Mouse (Mus musculus): ENCODE measurements at regions not wholly inside any gene's neighbourhood (a gene's known extent, or its start where the extent isn't known, plus 50 kb on each side); places are given as distances from the start of the nearest gene placed in this dataset.

- no peak for DNase-seq (ENCODE audit: low spot score)
These were observed 53.1 kb upstream of the Rai14 start for GRCm38 (mm10) chr15:10767535-10767934.

GRCm38 (mm10) chr15:10770410-10771310 is 56.2 kb upstream of the Rai14 start:
- DNase-seq (ENCODE audit: low spot score), result no peak

GRCm38 (mm10) chr15:10771311-10771690 is 56.9 kb upstream of the Rai14 start:
- no peak for DNase-seq (ENCODE audit: low spot score)

GRCm38 (mm10) chr15:10779941-10780620 is 65.7 kb upstream of the Rai14 start:
- DNase-seq (ENCODE audit: low spot score), result no peak

DNA sequence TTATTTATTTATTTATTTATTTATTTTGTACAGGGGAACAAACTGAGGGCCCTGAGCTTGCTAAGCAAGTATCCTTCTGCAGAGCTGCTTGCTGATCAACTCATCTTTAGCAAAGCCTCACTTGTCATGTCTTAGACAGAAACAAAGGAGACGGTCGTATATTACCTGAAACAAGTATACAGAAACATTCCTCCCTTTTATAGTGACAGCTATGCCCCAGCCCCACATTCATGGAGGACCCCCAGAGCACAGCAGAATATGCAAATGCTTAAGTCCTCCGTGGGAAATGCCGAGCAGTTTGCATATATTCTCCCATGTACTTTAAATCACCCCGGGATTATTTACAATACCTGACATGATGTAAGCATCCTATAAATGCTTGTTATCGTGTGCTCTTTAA is 74.9 kb upstream of the Rai14 start:
- no peak for DNase-seq (ENCODE audit: low spot score)

GRCm38 (mm10) chr15:10790862-10791497 is 76.6 kb upstream of the Rai14 start:
- DNase-seq (ENCODE audit: low spot score), result no peak

DNA sequence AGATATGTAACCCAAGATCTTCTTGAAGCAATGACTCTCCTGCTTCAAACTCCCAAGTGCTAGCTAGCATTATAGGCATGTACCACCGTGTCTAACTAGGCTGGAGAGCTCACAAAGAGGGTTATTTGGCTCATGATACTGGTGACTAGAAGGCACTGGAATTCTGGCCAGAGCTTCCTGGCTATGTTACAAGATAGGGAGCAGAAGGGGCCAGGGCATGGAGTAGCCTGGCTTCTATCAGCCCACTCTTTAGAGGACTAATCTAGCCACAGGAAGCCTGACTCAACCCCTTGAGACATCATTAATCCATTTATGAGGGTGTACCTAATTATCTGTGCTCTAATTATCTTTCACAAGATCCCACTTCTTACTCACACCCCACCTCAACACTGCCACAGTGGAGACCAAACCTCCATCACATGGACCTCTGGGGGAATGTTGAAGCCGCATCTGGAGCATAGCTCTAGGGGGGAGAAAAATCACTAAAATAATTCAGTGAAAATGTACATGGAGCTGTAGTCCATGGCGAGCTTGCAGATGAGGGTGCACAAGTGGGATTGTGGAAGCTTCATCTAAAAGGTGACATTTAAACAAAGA is 77.2 kb upstream of the Rai14 start:
- peak; percentile 33 for DNase-seq (ENCODE audit: low spot score)

- no peak for DNase-seq (ENCODE audit: low spot score)
These were observed 77.7 kb upstream of the Rai14 start for GRCm38 (mm10) chr15:10792156-10792555.

GRCm38 (mm10) chr15:10795126-10795792 is 80.8 kb upstream of the Rai14 start:
- DNase-seq (ENCODE audit: low spot score), result no peak

DNA sequence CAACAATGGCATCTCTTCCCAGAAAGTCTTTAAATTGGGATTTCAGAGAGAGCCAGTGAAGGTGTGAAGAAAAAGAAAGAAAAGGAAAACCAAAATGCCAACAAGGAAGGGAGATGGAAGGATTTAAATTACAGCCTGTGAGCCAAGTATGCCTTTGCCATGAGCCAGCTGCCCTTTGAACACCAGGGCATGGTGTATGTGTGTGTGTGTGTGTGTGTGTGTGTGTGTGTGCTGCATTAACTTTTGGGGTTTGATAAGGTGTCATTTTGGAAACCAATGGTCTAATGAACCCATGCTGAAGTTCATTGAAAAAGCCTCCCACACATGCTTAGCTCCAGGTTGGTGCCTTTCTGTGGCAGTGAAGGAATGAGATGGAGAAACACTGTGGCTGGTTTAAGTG is 85.2 kb upstream of the Rai14 start:
- no peak for DNase-seq (ENCODE audit: low spot score)

DNA sequence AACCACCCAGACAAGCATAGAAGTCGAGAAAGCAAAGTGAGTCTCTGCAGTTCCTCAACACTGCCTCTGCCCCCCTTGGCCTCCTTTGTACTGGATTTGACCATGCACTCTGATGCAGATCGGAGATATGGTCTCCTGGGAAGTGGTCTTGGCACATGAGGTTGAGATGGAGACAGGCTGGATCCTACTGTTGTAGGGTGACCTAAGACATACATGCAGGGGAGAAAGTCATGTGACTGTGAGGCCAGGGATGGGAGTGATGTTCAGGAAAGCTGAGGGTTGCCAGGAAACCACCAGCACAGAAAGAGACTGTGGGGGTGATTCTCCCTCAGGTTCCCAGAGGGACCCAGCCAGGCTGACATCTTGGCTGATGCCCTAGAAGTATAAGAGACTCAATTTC is 99.8 kb upstream of the Rai14 start:
- no peak for DNase-seq (ENCODE audit: low spot score)

GRCm38 (mm10) chr15:10814709-10815108 is 100.3 kb upstream of the Rai14 start:
- DNase-seq (ENCODE audit: low spot score), result no peak

DNA sequence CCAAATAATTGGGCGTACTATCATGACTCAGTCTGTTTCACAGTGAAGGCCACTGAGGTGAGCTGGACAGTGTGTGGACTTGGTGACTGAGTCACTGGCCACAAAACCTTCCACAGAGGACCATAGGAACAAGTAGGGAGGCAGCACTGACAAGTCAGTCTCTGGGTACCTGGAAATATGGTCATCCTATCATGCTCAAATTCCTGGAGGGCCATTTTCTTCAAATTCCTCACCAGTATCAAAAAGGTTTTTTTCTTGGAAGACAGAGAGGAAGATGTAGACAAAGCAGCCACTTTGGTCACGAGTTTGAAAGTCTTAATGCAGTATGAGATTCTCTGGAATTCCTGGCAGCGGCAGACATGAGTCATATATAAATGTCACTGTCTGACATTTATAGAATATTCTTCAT is 101.8 kb upstream of the Rai14 start:
- DNase-seq (ENCODE audit: low spot score), result no peak

DNA sequence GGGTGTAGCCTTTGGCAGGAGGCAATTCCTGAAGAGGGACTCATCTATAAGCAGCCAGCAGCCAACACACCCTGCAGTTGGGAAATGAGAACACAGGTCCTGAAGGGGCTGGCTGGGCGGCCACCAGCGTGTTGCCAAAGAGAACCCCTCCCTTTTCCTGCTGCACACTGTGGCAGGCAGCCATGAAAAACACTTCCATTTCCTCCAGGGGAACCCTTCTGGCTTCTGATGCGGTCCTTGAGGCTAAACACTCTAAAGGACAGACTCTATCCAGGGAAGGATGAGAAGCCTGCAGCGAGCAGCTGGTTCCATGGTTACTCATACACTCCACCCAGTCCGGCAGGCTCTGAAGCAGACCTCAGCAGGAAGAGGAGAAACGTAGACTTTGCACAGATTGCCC is 103.8 kb upstream of the Rai14 start:
- peak; percentile 91 for DNase-seq (ENCODE audit: low spot score)

DNA sequence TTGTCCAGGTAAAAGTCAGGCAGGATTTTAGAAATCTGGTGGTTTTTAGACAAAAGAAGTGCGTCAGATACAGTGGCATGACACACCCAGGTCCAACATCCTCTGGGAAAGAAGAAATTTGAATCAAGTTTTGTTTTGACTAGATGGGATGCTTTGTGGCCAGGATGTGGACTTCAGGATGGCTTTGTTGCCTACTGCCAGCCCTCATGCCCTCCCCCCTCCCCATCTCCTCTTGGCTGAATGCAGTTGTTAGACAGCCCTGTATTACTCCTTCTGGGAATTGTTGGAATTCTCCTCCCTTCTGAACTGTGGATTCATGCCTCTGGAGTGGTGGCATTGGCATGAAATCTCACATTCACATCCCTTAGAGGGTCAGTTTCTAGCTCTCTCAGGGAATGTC is 104.3 kb upstream of the Rai14 start:
- DNase-seq (ENCODE audit: low spot score), result no peak

GRCm38 (mm10) chr15:10823933-10824332 is 109.5 kb upstream of the Rai14 start:
- no peak for DNase-seq (ENCODE audit: low spot score)

DNA sequence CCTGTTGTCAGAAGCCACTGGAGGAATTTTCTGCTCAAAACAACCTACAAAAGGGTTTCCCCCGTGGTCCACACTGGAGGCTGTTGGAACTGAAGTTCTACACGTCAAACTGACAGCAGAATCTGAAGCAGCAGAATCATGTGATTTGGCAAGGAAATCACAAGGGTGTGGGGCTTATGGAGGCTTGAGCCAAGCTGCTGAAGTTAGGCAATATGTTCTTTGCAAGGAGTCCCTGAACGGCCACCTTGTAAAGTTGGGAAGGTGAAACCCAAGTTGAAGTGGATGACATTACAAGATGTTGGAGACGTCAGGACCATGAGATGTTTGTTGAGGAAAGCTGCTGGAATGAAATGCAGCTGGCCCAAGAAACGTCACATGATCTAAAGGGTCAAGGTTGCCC is 115.2 kb upstream of the Rai14 start:
- DNase-seq (ENCODE audit: low spot score), result no peak

DNA sequence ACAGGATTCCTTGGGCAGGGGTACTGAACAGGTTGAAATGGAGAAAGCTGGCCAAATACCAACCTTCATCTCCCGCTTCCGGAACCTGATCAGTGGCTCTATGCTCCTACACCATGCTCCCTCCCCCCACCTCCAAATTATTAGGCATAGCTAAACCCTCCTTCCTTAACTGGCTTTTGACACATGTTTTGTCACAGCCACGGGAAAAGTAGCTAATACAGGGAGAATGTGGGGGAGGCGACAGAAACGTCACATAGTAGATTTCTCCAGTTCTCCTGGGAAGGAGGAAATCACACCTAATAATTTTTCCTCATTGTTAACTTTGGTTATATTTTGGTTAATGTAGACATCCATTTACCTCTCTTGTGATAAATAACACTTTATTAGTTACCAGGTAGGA is 116.1 kb upstream of the Rai14 start:
- no peak for DNase-seq (ENCODE audit: low spot score)

GRCm38 (mm10) chr15:10831106-10831505 is 116.7 kb upstream of the Rai14 start:
- no peak for DNase-seq (ENCODE audit: low spot score)

DNA sequence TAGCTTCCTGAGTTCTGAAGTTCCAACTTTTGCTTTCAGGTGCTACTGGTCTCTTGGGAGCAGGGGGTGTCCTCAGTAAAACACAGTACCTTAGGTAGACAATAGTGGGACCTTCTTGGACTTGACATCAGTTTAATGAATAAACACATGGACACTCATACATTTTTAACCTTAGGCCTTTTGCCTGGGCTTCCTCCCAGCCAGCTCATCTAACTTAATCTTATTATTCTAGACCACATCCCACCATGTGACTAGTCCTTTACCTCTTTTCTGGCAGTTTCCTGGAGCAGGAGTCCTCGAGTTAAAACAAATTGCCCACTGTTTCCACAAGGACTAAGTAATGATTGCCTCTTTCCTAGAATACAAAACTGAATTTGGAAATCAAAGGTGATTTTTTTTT is 117.9 kb upstream of the Rai14 start:
- no peak for DNase-seq (ENCODE audit: low spot score)

DNA sequence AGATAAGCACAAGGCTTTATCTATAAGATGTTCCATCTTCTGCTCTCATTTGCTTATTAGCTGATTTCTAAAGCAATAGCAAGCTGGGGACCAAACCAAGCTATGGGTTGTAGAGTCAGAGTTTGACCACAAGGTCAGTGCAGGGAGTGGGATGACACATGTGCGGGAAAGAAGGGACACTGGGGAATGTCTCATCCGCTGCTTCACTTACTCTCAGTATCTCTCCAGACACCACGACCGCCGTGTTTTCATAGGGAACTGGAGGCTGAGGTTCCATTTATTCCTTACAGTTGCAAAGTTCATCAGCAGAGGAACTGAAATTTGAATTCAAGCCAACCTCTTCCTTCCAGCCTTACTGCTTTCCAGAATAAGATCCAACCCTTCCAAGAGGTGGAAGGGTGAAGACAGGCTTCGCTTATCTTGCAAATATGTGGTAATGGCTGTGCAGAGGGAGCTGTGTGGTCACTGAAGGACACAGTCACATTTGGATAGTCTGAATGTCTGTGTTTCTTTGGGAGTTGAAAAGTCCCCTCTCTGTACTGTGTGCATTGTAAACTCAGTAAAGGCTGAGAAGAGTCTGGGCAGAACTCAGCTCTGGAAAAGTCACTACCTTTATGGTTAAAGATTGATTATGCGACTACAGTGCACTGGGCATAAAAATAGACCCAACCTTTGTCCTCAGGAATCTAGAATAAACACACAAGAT is 118.1 kb upstream of the C1qtnf3 start:
- peak; percentile 86 for DNase-seq (ENCODE audit: low spot score)

All from adipocyte (in vitro differentiated cells).